Mouse (Mus musculus): Measurements from ENCODE around the gene Gsc2.

GRCm38 (mm10) chr16:17876096-17876495 is 38.8 kb downstream of the Gsc2 start:
- TF ChIP-seq GATA1 (IDR thresholded peaks at IDR 0.05; ENCODE audit: borderline replicate concordance, low read length) (no peak), FLI1 (IDR thresholded peaks at IDR 0.05; ENCODE audit: low read length) (no peak)
